Mouse (Mus musculus) embryonic facial prominence, embryonic 11.5 days (tissue): Measurements from ENCODE around the gene Snx29. TPM values are rescaled to one million over a fixed set of nuclear protein-coding genes. Genes with fewer than 3 reads are reported as not detected.

Experiments
- ATAC-seq: fragments of 200-750 bp; cut with Nextera tagmentation; replicated peaks from 2 replicates; pipeline ENCODE4 v1.8.0; 2017; ENCODE audit warnings: low read depth; ENCODE audit not compliant: insufficient number of reproducible peaks, low FRiP score, low TSS enrichment
- DNase-seq: peaks from one replicate; pipeline ENCODE4 v3.0.0-alpha.2; 2015; ENCODE audit warnings: low spot score
- H3K27ac ChIP-seq: fragments of 300-500 bp; sonication (generic); replicated peaks from 2 replicates; pipeline ENCODE4 v1.5.1; 2014; ENCODE audit warnings: mild to moderate bottlenecking, low read depth, low read length, control low read depth
- H3K27me3 ChIP-seq: fragments of 300-500 bp; sonication (generic); 2 replicates; pipeline ENCODE4 v1.6.1; 2014; ENCODE audit warnings: mild to moderate bottlenecking, low read length, moderate library complexity, mixed read lengths; ENCODE audit not compliant: control insufficient read depth, insufficient read depth
- H3K36me3 ChIP-seq: fragments of 300-500 bp; sonication (generic); replicated peaks from 2 replicates; pipeline ENCODE4 v1.6.1; 2014; ENCODE audit warnings: low read depth, mild to moderate bottlenecking, low read length, moderate library complexity, mixed read lengths; ENCODE audit not compliant: control insufficient read depth, insufficient read depth
- H3K4me1 ChIP-seq: fragments of 300-500 bp; sonication (generic); 2 replicates; pipeline ENCODE4 v1.6.1; 2014; ENCODE audit warnings: low read length, mixed read lengths; ENCODE audit not compliant: control insufficient read depth, insufficient read depth
- H3K4me2 ChIP-seq: fragments of 300-500 bp; sonication (generic); 2 replicates; pipeline ENCODE4 v1.6.1; 2014; ENCODE audit warnings: low read depth, mild to moderate bottlenecking, control low read depth, low read length, moderate library complexity
- H3K4me3 ChIP-seq: fragments of 300-500 bp; sonication (generic); 2 replicates; pipeline ENCODE4 v1.5.1; 2014; ENCODE audit warnings: low read depth, low read length, control low read depth
- H3K9ac ChIP-seq: fragments of 300-500 bp; sonication (generic); replicated peaks from 2 replicates; pipeline ENCODE4 v1.6.1; 2014; ENCODE audit warnings: mild to moderate bottlenecking, control low read depth, low read length
- H3K9me3 ChIP-seq: fragments of 300-500 bp; sonication (generic); replicated peaks from 2 replicates; pipeline ENCODE4 v1.6.1; 2016; ENCODE audit warnings: mild to moderate bottlenecking, low read length, inconsistent platforms, mixed read lengths; ENCODE audit not compliant: control insufficient read depth
- WGBS: fragments of 180-500 bp; shearing (Covaris S2); extraction: QIAGEN DNeasy Blood & Tissue Kit; methylation state at CpG from one replicate; pipeline ENCODE4 v1.1.7; 2014; 5-methylcytosine and 5-hydroxymethylcytosine counted together
- polyA plus RNA-seq: library from polyadenylated mRNA; unstranded; fragments of >200 nt; fragmentation: Nextera tagmentation; extraction: Ambion mirVana; gene quantifications from 2 replicates; pipeline ENCODE4 v1.2.1, GENCODE M21; 2014

Gene Snx29
- polyA plus RNA-seq, 1 experiment from 2014 or later: 7.0 TPM

GRCm38 (mm10) chr16:11366851-11367250 is 44.1 kb downstream of the Snx29 start:
- ATAC-seq (no peak), DNase-seq (no peak)
- no peaks in the 10 kb centered on the region for H3K9me3 ChIP-seq
- H3K4me3 ChIP-seq: no peak overlapping the region
- 51% methylated on average over 1 of the region's 1 CpGs for WGBS
- no peak overlapping the region for H3K9ac ChIP-seq
- H3K36me3 ChIP-seq: no peaks in the 10 kb centered on the region
- no peak overlapping the region for H3K4me2 ChIP-seq
- no peaks in the 10 kb centered on the region for H3K4me1 ChIP-seq
- H3K27ac ChIP-seq: no peak overlapping the region
- H3K27me3 ChIP-seq: no peaks in the 10 kb centered on the region

DNA sequence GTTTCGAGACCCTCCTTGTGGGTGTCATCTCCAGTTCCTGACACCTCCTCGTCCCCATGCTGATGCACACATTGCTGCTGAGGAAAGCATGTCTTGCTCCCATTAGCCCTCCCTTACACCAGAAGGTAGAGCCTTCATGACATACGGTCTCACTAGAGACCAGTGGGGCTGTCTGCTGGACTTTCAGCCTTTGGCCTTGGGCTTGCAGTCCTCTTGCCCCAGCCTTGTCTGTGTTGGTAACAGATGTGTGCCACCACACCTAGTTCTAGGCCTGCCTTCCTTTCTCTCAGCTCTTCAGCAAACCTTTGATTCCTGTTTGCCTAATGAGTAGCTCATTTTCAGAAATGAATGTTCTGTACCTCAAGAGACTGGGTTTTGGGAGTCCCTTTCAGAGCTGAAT is 45.7 kb downstream of the Snx29 start:
- ATAC-seq (no peak), DNase-seq (no peak)
- H3K4me2 ChIP-seq: no peak overlapping the region
- no peaks in the 10 kb centered on the region for H3K4me1 ChIP-seq
- H3K9ac ChIP-seq: no peak overlapping the region
- H3K27ac ChIP-seq: no peak overlapping the region
- no peaks in the 10 kb centered on the region for H3K27me3 ChIP-seq
- H3K4me3 ChIP-seq: no peak overlapping the region
- H3K36me3 ChIP-seq: no peaks in the 10 kb centered on the region
- no peaks in the 10 kb centered on the region for H3K9me3 ChIP-seq
- 87% methylated on average over 3 of the region's 3 CpGs for WGBS

DNA sequence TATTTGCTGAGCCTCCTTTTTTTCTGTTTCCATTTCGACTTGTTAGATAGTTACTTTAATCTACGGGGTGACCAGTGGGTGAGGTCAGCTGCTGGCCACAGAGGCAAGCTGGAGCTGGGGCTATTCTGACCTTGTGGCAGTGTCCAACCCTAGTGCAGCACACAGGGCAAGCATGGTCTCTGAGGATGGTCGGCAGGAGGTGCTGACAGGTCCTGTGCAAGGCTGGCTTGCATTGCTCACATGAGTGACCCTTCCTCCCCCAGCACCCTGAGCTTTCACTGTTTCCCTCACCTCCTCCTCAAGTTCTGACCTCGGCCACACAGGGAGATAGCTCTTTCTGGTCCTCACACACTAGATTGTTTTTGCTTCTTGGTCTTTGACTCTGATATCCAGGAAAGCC is 46.5 kb downstream of the Snx29 start:
- DNase-seq (no peak), ATAC-seq (no peak)
- no peaks in the 10 kb centered on the region for H3K36me3 ChIP-seq
- H3K4me1 ChIP-seq: no peaks in the 10 kb centered on the region
- 51% methylated on average over 4 of the region's 4 CpGs for WGBS
- no peak overlapping the region for H3K4me3 ChIP-seq
- no peak overlapping the region for H3K4me2 ChIP-seq
- H3K9ac ChIP-seq: no peak overlapping the region
- H3K27me3 ChIP-seq: no peaks in the 10 kb centered on the region
- H3K27ac ChIP-seq: no peak overlapping the region
- no peaks in the 10 kb centered on the region for H3K9me3 ChIP-seq

DNA sequence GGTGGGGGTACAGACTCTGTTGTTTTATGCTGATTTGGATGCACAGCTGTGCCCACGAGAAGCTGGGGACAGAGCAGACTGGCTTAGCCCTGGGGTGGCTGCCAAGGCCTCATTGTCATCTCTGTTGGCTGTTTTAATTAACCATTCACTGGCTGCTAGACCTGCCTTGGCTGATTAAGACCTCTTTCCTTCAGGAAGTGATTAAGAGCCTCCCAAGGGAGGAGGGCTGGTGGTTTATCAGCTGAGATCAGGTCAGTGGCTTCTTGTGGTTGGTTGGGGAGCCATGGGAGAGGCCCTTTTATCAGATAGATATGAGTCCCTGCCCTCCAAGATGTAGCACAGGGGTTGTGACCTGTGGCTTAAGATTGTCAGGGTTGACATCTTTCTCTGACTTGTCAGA is 46.9 kb downstream of the Snx29 start:
- WGBS: 5% methylated on average over 1 of the region's 1 CpGs
- ATAC-seq (no peak), DNase-seq (no peak)
- H3K4me3 ChIP-seq: no peak overlapping the region
- no peaks in the 10 kb centered on the region for H3K36me3 ChIP-seq
- no peaks in the 10 kb centered on the region for H3K4me1 ChIP-seq
- H3K9me3 ChIP-seq: no peaks in the 10 kb centered on the region
- no peak overlapping the region for H3K4me2 ChIP-seq
- H3K9ac ChIP-seq: no peak overlapping the region
- no peaks in the 10 kb centered on the region for H3K27me3 ChIP-seq
- no peak overlapping the region for H3K27ac ChIP-seq

GRCm38 (mm10) chr16:11370132-11370544 is 47.4 kb downstream of the Snx29 start:
- no peak for ATAC-seq

GRCm38 (mm10) chr16:11379264-11379663 is 56.6 kb downstream of the Snx29 start:
- no peaks in the 10 kb centered on the region for H3K4me1 ChIP-seq
- no peak overlapping the region for H3K4me3 ChIP-seq
- ATAC-seq (no peak), DNase-seq (no peak)
- 60% methylated on average over 3 of the region's 3 CpGs for WGBS
- H3K9ac ChIP-seq: no peak overlapping the region
- no peaks in the 10 kb centered on the region for H3K9me3 ChIP-seq
- H3K36me3 ChIP-seq: no peaks in the 10 kb centered on the region
- H3K27ac ChIP-seq: no peak overlapping the region
- no peak overlapping the region for H3K4me2 ChIP-seq
- no peaks in the 10 kb centered on the region for H3K27me3 ChIP-seq

More at GRCm38 (mm10) chr16:11370132-11370544, 47.4 kb downstream of the Snx29 start:
- H3K27ac ChIP-seq: no peak overlapping the region
- H3K27me3 ChIP-seq: no peaks in the 10 kb centered on the region
- no peak overlapping the region for H3K4me3 ChIP-seq
- no peaks in the 10 kb centered on the region for H3K36me3 ChIP-seq
- H3K9me3 ChIP-seq: no peaks in the 10 kb centered on the region
- H3K4me2 ChIP-seq: no peak overlapping the region
- no peak for DNase-seq
- no peaks in the 10 kb centered on the region for H3K4me1 ChIP-seq
- no peak overlapping the region for H3K9ac ChIP-seq
- WGBS: 79% methylated on average over 7 of the region's 7 CpGs

DNA sequence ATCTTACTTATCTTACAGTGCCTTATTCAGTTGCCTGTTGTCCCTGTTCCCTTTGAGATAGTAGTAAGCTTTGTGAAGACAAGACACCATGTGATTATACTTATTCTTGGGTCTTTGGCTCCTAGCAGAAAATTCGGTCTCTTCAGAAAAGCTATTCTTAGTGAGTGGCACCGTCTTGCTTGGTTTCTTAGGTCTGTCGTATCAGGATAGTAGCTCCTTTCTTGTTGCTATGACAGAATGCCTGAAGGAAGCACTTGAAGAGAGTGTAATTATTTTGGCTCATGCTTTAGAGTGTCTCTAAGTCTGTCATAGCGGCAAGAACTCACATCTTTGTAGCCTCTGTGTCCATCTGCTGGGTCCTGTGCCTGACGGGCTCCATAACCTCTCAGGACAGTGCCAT is 57.3 kb downstream of the Snx29 start:
- Histone ChIP-seq H3K4me1 (no peaks in the 10 kb centered on the region), H3K9ac (no peak overlapping the region), H3K27ac (no peak overlapping the region), H3K4me2 (no peak overlapping the region), H3K4me3 (no peak overlapping the region), H3K9me3 (no peaks in the 10 kb centered on the region), H3K27me3 (no peaks in the 10 kb centered on the region), H3K36me3 (no peaks in the 10 kb centered on the region)
- WGBS: 92% methylated on average over 5 of the region's 5 CpGs
- ATAC-seq: no peak
- no peak for DNase-seq

DNA sequence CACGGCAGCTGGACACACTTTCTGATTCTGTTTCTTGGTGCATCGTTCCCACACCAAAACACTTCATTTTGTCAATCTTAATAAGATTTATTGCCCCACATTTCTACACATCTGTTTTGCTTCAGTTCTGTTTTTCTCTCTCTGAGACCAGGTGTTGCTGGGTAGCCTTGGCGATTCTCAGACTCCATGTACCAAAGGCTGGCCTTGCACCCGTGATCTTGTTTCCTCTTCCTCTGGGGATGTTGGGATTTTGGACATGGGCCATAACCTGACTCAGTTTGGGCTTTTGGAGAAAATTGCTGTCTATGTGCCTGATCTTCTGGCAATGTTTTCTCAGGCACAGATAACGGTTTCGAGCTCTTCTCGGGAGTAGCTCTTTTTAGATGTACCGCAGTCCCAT is 58.2 kb downstream of the Snx29 start:
- Histone ChIP-seq H3K27ac (no peak overlapping the region), H3K4me1 (no peaks in the 10 kb centered on the region), H3K9ac (no peak overlapping the region), H3K36me3 (no peaks in the 10 kb centered on the region), H3K27me3 (no peaks in the 10 kb centered on the region), H3K4me3 (no peak overlapping the region), H3K4me2 (no peak overlapping the region), H3K9me3 (no peaks in the 10 kb centered on the region)
- 82% methylated on average over 8 of the region's 8 CpGs for WGBS
- DNase-seq: no peak
- ATAC-seq: no peak
